Mouse (Mus musculus) MEL (cell line): Measurements from ENCODE around the gene Gm9817. TPM values are rescaled to one million over a fixed set of nuclear protein-coding genes. Genes with fewer than 3 reads are reported as not detected.

ENCODE experiments used
- DNase-seq: peaks from one replicate; pipeline ENCODE4 v3.0.0; 2011; ENCODE audit warnings: low read depth, low spot score
- H3K27ac ChIP-seq: 2 replicates; pipeline ENCODE4 v1.5.1; 2012; ENCODE audit warnings: low read depth, mild to moderate bottlenecking, control low read depth, low read length, moderate library complexity; ENCODE audit not compliant: control insufficient read depth
- H3K27me3 ChIP-seq, 2 experiments: fragments of 150-350 bp in 1 of 2; sonication (generic) in 1 of 2; 2 replicates each; pipeline ENCODE4 v1.6.1; 2012; ENCODE audit warnings: low read length in 2 of 2, mild to moderate bottlenecking in 2 of 2, improper control_type of control experiment in 1 of 2, moderate library complexity in 1 of 2; ENCODE audit not compliant: insufficient read depth in 2 of 2, control insufficient read depth in 1 of 2
- H3K36me3 ChIP-seq, 2 experiments: 2 replicates each; pipeline ENCODE4 v1.6.1; 2012 to 2014; ENCODE audit warnings: low read length in 2 of 2, improper control_type of control experiment in 1 of 2, inconsistent platforms in 1 of 2, mild to moderate bottlenecking in 1 of 2; ENCODE audit not compliant: insufficient read depth in 2 of 2, control insufficient read depth in 1 of 2
- H3K4me1 ChIP-seq, 2 experiments: fragments of 150-350 bp in 1 of 2; sonication (generic) in 1 of 2; 2 replicates each; pipeline ENCODE4 v1.6.1; 2012; ENCODE audit warnings: low read length in 2 of 2, improper control_type of control experiment in 1 of 2, mild to moderate bottlenecking in 1 of 2; ENCODE audit not compliant: insufficient read depth in 2 of 2, control insufficient read depth in 1 of 2
- H3K4me3 ChIP-seq, 2 experiments: fragments of 150-350 bp in 1 of 2; sonication (generic) in 1 of 2; 2 replicates each; pipeline ENCODE4 v1.5.1; 2012; ENCODE audit warnings: low read depth in 2 of 2, low read length in 2 of 2, mild to moderate bottlenecking in 2 of 2, moderate library complexity in 2 of 2, control low read depth in 1 of 2, improper control_type of control experiment in 1 of 2; ENCODE audit not compliant: control insufficient read depth in 1 of 2, insufficient read depth in 1 of 2
- H3K79me2 ChIP-seq: 2 replicates; pipeline ENCODE4 v1.6.1; 2012; ENCODE audit warnings: mild to moderate bottlenecking, low read length, moderate library complexity; ENCODE audit not compliant: control insufficient read depth, poor library complexity, insufficient read depth
- H3K9ac ChIP-seq: 2 replicates; pipeline ENCODE4 v1.6.1; 2012; ENCODE audit warnings: low read depth, mild to moderate bottlenecking, control low read depth, low read length, moderate library complexity; ENCODE audit not compliant: control insufficient read depth, poor library complexity, severe bottlenecking
- H3K9me3 ChIP-seq: fragments of 150-350 bp; sonication (generic); replicated peaks from 2 replicates; pipeline ENCODE4 v1.6.1; 2012; ENCODE audit warnings: mild to moderate bottlenecking, low read length, improper control_type of control experiment, moderate library complexity; ENCODE audit not compliant: insufficient read depth
- CHD1 ChIP-seq: IDR thresholded peaks from 2 replicates; pipeline ENCODE4 v1.6.1; 2012; ENCODE audit warnings: low read depth, mild to moderate bottlenecking, inconsistent platforms, low read length, improper control_type of control experiment
- E2F4 ChIP-seq: IDR thresholded peaks from 2 replicates; pipeline ENCODE4 v1.6.1; 2011; ENCODE audit warnings: low read depth, low read length, improper control_type of control experiment, borderline replicate concordance
- EP300 ChIP-seq, 2 experiments: IDR thresholded peaks; 2 replicates each; pipeline ENCODE4 v1.6.1; 2011; ENCODE audit warnings: improper control_type of control experiment in 2 of 2, low read length in 2 of 2, low read depth in 1 of 2, mild to moderate bottlenecking in 1 of 2
- GABPA ChIP-seq: IDR thresholded peaks from 2 replicates; pipeline ENCODE4 v1.6.1; 2012; ENCODE audit warnings: low read depth, mild to moderate bottlenecking, inconsistent platforms, low read length, improper control_type of control experiment, moderate library complexity
- GATA1 ChIP-seq: IDR thresholded peaks from 2 replicates; pipeline ENCODE4 v1.6.1; 2011; ENCODE audit warnings: low read depth, low read length, improper control_type of control experiment
- HCFC1 ChIP-seq: IDR thresholded peaks from 2 replicates; pipeline ENCODE4 v1.6.1; 2012; ENCODE audit warnings: low read depth, mild to moderate bottlenecking, inconsistent platforms, low read length, improper control_type of control experiment, moderate library complexity
- JUND ChIP-seq: IDR thresholded peaks from 2 replicates; pipeline ENCODE4 v1.6.1; 2011; ENCODE audit warnings: low read depth, mild to moderate bottlenecking, improper control_type of control experiment, low read length
- KAT2A ChIP-seq: conservative IDR thresholded peaks from 2 replicates; pipeline ENCODE4 v1.6.1; 2012; ENCODE audit warnings: low read depth, low read length, improper control_type of control experiment, inconsistent platforms
- MAFK ChIP-seq: IDR thresholded peaks from 2 replicates; pipeline ENCODE4 v1.6.1; 2011; ENCODE audit warnings: low read depth, mild to moderate bottlenecking, low read length, improper control_type of control experiment, borderline replicate concordance
- MAZ ChIP-seq: IDR thresholded peaks from 2 replicates; pipeline ENCODE4 v1.6.1; 2012; ENCODE audit warnings: low read depth, mild to moderate bottlenecking, inconsistent platforms, low read length, improper control_type of control experiment
- MYB ChIP-seq: IDR thresholded peaks from 2 replicates; pipeline ENCODE4 v1.6.1; 2011; ENCODE audit warnings: mild to moderate bottlenecking, low read depth, low read length, improper control_type of control experiment
- MYC ChIP-seq: IDR thresholded peaks from 2 replicates; pipeline ENCODE4 v1.6.1; 2011; ENCODE audit warnings: low read depth, mild to moderate bottlenecking, low read length, improper control_type of control experiment, moderate library complexity
- NELFE ChIP-seq: IDR thresholded peaks from 2 replicates; pipeline ENCODE4 v1.6.1; 2011; ENCODE audit warnings: low read depth, low read length, improper control_type of control experiment
- NRF1 ChIP-seq: IDR thresholded peaks from 2 replicates; pipeline ENCODE4 v1.6.1; 2014; ENCODE audit warnings: low read depth, mild to moderate bottlenecking, inconsistent platforms, low read length, improper control_type of control experiment, moderate library complexity; ENCODE audit not compliant: poor library complexity, insufficient read depth, severe bottlenecking
- RAD21 ChIP-seq: IDR thresholded peaks from 2 replicates; pipeline ENCODE4 v1.6.1; 2011; ENCODE audit warnings: mild to moderate bottlenecking, low read depth, low read length, improper control_type of control experiment
- TAL1 ChIP-seq: IDR thresholded peaks from 2 replicates; pipeline ENCODE4 v1.6.1; 2012; ENCODE audit warnings: mild to moderate bottlenecking, inconsistent platforms, low read length, moderate library complexity, mixed read lengths
- TCF12 ChIP-seq: IDR thresholded peaks from 2 replicates; pipeline ENCODE4 v1.6.1; 2014; ENCODE audit warnings: low read depth, mild to moderate bottlenecking, inconsistent platforms, low read length, improper control_type of control experiment, moderate library complexity
- USF1 ChIP-seq: IDR thresholded peaks from 2 replicates; pipeline ENCODE4 v1.6.1; 2014; ENCODE audit warnings: low read depth, mild to moderate bottlenecking, inconsistent platforms, low read length, improper control_type of control experiment, moderate library complexity
- ZKSCAN1 ChIP-seq: IDR thresholded peaks from 2 replicates; pipeline ENCODE4 v1.6.1; 2012; ENCODE audit warnings: low read depth, mild to moderate bottlenecking, inconsistent platforms, low read length, improper control_type of control experiment, moderate library complexity
- ZNF384 ChIP-seq: IDR thresholded peaks from 2 replicates; pipeline ENCODE4 v1.6.1; 2012; ENCODE audit warnings: low read depth, mild to moderate bottlenecking, inconsistent platforms, low read length, improper control_type of control experiment
- polyA plus RNA-seq, 2 experiments: library from polyadenylated mRNA; stranded (reverse) in 1 of 2; unstranded in 1 of 2; fragments of >175 nt in 1 of 2; fragments of >200 nt in 1 of 2; gene quantifications; 2 replicates each; pipeline versions ENCODE4 v1.2.1 to v1.2.4; 2012; ENCODE audit warnings: low replicate concordance in 2 of 2, low read depth in 1 of 2; ENCODE audit not compliant: insufficient read length in 2 of 2, insufficient read depth in 1 of 2, missing spikeins in 1 of 2
- total RNA-seq: library from RNA; depleted of rRNA; stranded (reverse); fragments of 300-350 nt; gene quantifications from 2 replicates; pipeline ENCODE4 v1.2.3, GENCODE M21; 2012

The Gm9817 gene
- total and polyA plus RNA-seq, 3 experiments, result 0.08 TPM; not detected in 2

- H3K9ac ChIP-seq, result no peak overlapping the region
- no peaks in the 10 kb centered on the region for H3K79me2 ChIP-seq
- DNase-seq, result peak; percentile 38
- peaks cover 0 to 8% of the 10 kb centered on the region in 2 experiments; a peak in 2 of 4 replicates for H3K36me3 ChIP-seq
- no peaks in the 10 kb centered on the region for H3K27me3 ChIP-seq
- H3K4me1 ChIP-seq, result peaks cover 3 to 13% of the 10 kb centered on the region in 2 experiments; a peak in 3 of 4 replicates
- TF ChIP-seq HCFC1, result no peak
- no peak for TF ChIP-seq CHD1
- peak; percentile 47; the same call in 1 of the 2 replicates for TF ChIP-seq TCF12
- TF ChIP-seq ZNF384, result peak; percentile 24; the same call in 1 of the 2 replicates
- no peak for TF ChIP-seq KAT2A
- TF ChIP-seq EP300 (IDR thresholded peaks at IDR 0.05; ENCODE audit: low read depth in 1 of 2, low read length in 2 of 2), result peak; percentile 56 to 68
- no peak for TF ChIP-seq MAFK
- peak; percentile 52; the same call in 1 of the 2 replicates for TF ChIP-seq GATA1
- TF ChIP-seq E2F4, result no peak
- no peak for TF ChIP-seq GABPA
- H3K9me3 ChIP-seq, result no peaks in the 10 kb centered on the region
- H3K27ac ChIP-seq, result no peak overlapping the region
- H3K4me3 ChIP-seq, result no peak overlapping the region
These were observed 2.8 kb upstream of the Gm9817 start for GRCm38 (mm10) chr13:45075715-45076114.

GRCm38 (mm10) chr13:45080771-45081170 lies 2.3 kb downstream of the Gm9817 start:
- H3K27ac ChIP-seq, result no peak overlapping the region
- no peak overlapping the region for H3K4me3 ChIP-seq
- no peak for TF ChIP-seq TAL1
- TF ChIP-seq ZKSCAN1, result no peak
- TF ChIP-seq MYB, result no peak
- no peak for TF ChIP-seq ZNF384
- no peak for TF ChIP-seq TCF12
- no peak for TF ChIP-seq RAD21
- TF ChIP-seq JUND, result no peak
- TF ChIP-seq MAZ, result no peak
- TF ChIP-seq NELFE, result no peak
- no peak for TF ChIP-seq EP300 (IDR thresholded peaks at IDR 0.05; ENCODE audit: low read depth in 1 of 2, low read length in 2 of 2)
- TF ChIP-seq MAFK, result no peak
- TF ChIP-seq USF1, result no peak
- no peak for TF ChIP-seq NRF1
- TF ChIP-seq MYC, result no peak
- H3K27me3 ChIP-seq, result peaks cover 0 to 1% of the 10 kb centered on the region in 2 experiments; a peak in 1 of 4 replicates
- no peaks in the 10 kb centered on the region for H3K9me3 ChIP-seq
- no peaks in the 10 kb centered on the region for H3K79me2 ChIP-seq
- H3K9ac ChIP-seq, result no peak overlapping the region
- 0 out of 4 replicates have a peak, but pooled peaks cover 0 to 3% of the 10 kb centered on the region in 2 experiments for H3K4me1 ChIP-seq
- H3K36me3 ChIP-seq, result no peaks in the 10 kb centered on the region
- DNase-seq, result no peak
